Comparison of ENCODE assay signal across 16 mouse cellular contexts in genomic region chr14:57892961-57893360, GRCm38 (mm10).
"Had no signal": no experiment of that assay in that cellular context is flagged by ENCODE, and none has a peak within 500 bp of the region (broad histone marks: within the 10 kb centered on the region; RNA-seq: fewer than 3 reads in every experiment).

No protein-coding gene starts in this region.

- H3K4me2 ChIP-seq: liver, embryonic 11.5 days; liver, embryonic 13.5 days; liver, embryonic 15.5 days; midbrain, embryonic 11.5 days; midbrain, embryonic 13.5 days; midbrain, embryonic 15.5 days; neural tube, embryonic 12.5 days; stomach, embryonic 15.5 days had no signal

- H3K4me3 ChIP-seq: liver, embryonic 13.5 days; liver, embryonic 15.5 days; megakaryocyte, embryonic 14.5 days; midbrain, embryonic 13.5 days; midbrain, embryonic 15.5 days; neural tube, embryonic 12.5 days; stomach, embryonic 15.5 days had no signal

- H3K9me3 ChIP-seq: liver, embryonic 13.5 days; liver, embryonic 15.5 days; midbrain, embryonic 13.5 days; midbrain, embryonic 15.5 days; neural tube, embryonic 12.5 days; stomach, embryonic 15.5 days had no signal

- H3K27ac ChIP-seq: liver, embryonic 13.5 days; liver, embryonic 15.5 days; macrophage; midbrain, embryonic 13.5 days; midbrain, embryonic 15.5 days; neural tube, embryonic 12.5 days; stomach, embryonic 15.5 days; stomach, postnatal 0 days had no signal

- ATAC-seq: liver, postnatal 0 days; midbrain, embryonic 13.5 days; midbrain, embryonic 15.5 days had no signal

- H3K36me3 ChIP-seq: liver, embryonic 13.5 days; liver, embryonic 15.5 days; midbrain, embryonic 13.5 days; midbrain, embryonic 15.5 days; neural tube, embryonic 12.5 days; stomach, embryonic 15.5 days had no signal

- H3K27me3 ChIP-seq: liver, embryonic 13.5 days; liver, embryonic 15.5 days; megakaryocyte, embryonic 14.5 days; midbrain, embryonic 13.5 days; midbrain, embryonic 15.5 days; neural tube, embryonic 12.5 days; stomach, embryonic 15.5 days had no signal

- DNase-seq: liver, embryonic 13.5 days; liver, postnatal 0 days; lung, adult 2 months; right cerebral cortex, postnatal 14 days; thymus, adult 2 months; thymus, postnatal 25 days had no signal

- H3K9ac ChIP-seq: liver, embryonic 13.5 days; liver, embryonic 15.5 days; liver, postnatal 0 days; midbrain, embryonic 13.5 days; midbrain, embryonic 15.5 days; neural tube, embryonic 12.5 days; stomach, embryonic 15.5 days had no signal
